Mouse (Mus musculus) bone marrow macrophage, adult 2 months (primary cell): ENCODE data around the gene Aff3.

Experiments
- CTCF ChIP-seq: IDR thresholded peaks from 2 replicates; pipeline ENCODE4 v1.5.1; 2012; ENCODE audit warnings: low read depth, mild to moderate bottlenecking, low read length, moderate library complexity
- POLR2A ChIP-seq: IDR thresholded peaks from 2 replicates; pipeline ENCODE4 v1.6.1; 2012; ENCODE audit warnings: mild to moderate bottlenecking, low read depth, low read length, borderline replicate concordance

DNA sequence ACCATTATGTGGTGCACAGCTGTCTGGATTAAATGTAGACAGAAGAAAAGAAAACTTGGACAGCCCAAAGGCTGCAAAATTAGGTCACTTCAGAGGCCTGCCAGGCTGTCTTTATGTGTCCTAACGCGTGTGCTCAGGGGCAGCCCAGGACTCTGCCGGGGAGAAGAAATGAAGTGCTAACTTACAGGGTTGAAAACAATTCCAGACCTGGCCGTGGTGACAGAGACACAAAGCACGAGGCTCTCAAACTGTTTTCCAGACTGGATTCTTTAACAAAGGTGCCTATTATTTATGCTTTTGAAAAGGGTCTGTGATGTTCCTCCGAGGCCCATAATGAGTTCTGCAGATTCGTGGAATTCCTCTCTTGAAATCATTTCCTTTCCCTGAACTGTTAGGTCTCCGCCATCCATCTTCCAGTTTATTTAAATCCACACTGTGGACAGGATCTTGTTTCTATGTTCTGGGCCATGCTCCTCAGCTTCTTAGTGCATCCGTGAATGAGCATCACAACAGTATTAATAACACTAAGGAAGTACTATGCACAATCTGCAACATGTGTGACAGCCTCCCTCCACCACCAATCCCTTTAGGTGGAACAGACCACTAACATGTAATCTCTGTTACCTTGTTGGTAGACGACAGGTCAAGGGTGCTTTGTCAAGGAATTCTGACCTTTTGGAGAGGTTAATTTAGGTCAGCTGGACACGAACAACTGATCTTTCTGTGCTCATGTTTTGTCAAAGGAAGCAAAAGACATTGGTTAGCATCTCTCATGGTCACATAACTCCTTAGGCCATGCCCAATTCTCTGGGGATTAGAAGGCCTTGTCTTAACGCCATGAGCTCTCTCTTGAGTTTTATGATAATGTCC lies 228.0 kb downstream of the Aff3 start:
- TF ChIP-seq CTCF: no peak
- no peak for TF ChIP-seq POLR2A
